Mouse (Mus musculus) hindbrain, embryonic 11.5 days (tissue): ENCODE measurements at regions not wholly inside any gene's neighbourhood (a gene's known extent, or its start where the extent isn't known, plus 50 kb on each side); places are given as distances from the start of the nearest gene placed in this dataset.
"Not testable (repeated sequence)": the region's sequence is repeated elsewhere in the genome, so short reads cannot be mapped to it uniquely, and the experiment has no call there.

Experiments used
- ATAC-seq: fragments of 200-750 bp; cut with Nextera tagmentation; 2 replicates; pipeline ENCODE4 v1.8.0; 2017; ENCODE audit warnings: mild to moderate bottlenecking, moderate TSS enrichment, moderate library complexity; ENCODE audit not compliant: low FRiP score
- DNase-seq: peaks from one replicate; pipeline ENCODE4 v3.0.0-alpha.2; 2015; ENCODE audit warnings: low spot score
- H3K27ac ChIP-seq: fragments of 300-500 bp; sonication (generic); 2 replicates; pipeline ENCODE4 v1.5.1; 2014; ENCODE audit warnings: mild to moderate bottlenecking, low read depth, low read length
- H3K27me3 ChIP-seq: fragments of 300-500 bp; sonication (generic); 2 replicates; pipeline ENCODE4 v1.6.1; 2014; ENCODE audit warnings: mild to moderate bottlenecking, low read length, moderate library complexity, mixed read lengths; ENCODE audit not compliant: control insufficient read depth, insufficient read depth
- H3K36me3 ChIP-seq: fragments of 300-500 bp; sonication (generic); 2 replicates; pipeline ENCODE4 v1.6.1; 2014; ENCODE audit warnings: mild to moderate bottlenecking, low read length, moderate library complexity, mixed read lengths; ENCODE audit not compliant: control insufficient read depth, insufficient read depth
- H3K4me1 ChIP-seq: fragments of 300-500 bp; sonication (generic); replicated peaks from 2 replicates; pipeline ENCODE4 v1.6.1; 2014; ENCODE audit warnings: low read length, mixed read lengths; ENCODE audit not compliant: control insufficient read depth, insufficient read depth
- H3K4me2 ChIP-seq: fragments of 300-500 bp; sonication (generic); replicated peaks from 2 replicates; pipeline ENCODE4 v1.6.1; 2014; ENCODE audit warnings: mild to moderate bottlenecking, low read depth, low read length
- H3K4me3 ChIP-seq: fragments of 300-500 bp; sonication (generic); 2 replicates; pipeline ENCODE4 v1.5.1; 2014; ENCODE audit warnings: low read depth, low read length
- H3K9ac ChIP-seq: fragments of 300-500 bp; sonication (generic); 2 replicates; pipeline ENCODE4 v1.6.1; 2014; ENCODE audit warnings: low read depth, low read length
- H3K9me3 ChIP-seq: fragments of 300-500 bp; sonication (generic); 2 replicates; pipeline ENCODE4 v1.6.1; 2016; ENCODE audit warnings: low read length; ENCODE audit not compliant: control insufficient read depth
- WGBS: fragments of 180-500 bp; shearing (Covaris S2); extraction: QIAGEN DNeasy Blood & Tissue Kit; methylation state at CpG from one replicate; pipeline ENCODE4 v1.1.7; 2014; 5-methylcytosine and 5-hydroxymethylcytosine counted together

- 15% methylated on average over 31 of the region's 51 CpGs for WGBS
- H3K4me3 ChIP-seq: peak overlapping the region; percentile 34
- not testable (repeated sequence) for H3K4me1 ChIP-seq, H3K27ac ChIP-seq, H3K27me3 ChIP-seq, H3K9me3 ChIP-seq, H3K36me3 ChIP-seq
- ATAC-seq: peak; percentile 95
- peak overlapping the region; percentile 59 for H3K9ac ChIP-seq
- DNase-seq: peak; percentile 20
- peak overlapping the region; percentile 42 for H3K4me2 ChIP-seq
Measured at GRCm38 (mm10) chr4:146263038-146263685, 106.5 kb downstream of the Zfp600 start.

DNA sequence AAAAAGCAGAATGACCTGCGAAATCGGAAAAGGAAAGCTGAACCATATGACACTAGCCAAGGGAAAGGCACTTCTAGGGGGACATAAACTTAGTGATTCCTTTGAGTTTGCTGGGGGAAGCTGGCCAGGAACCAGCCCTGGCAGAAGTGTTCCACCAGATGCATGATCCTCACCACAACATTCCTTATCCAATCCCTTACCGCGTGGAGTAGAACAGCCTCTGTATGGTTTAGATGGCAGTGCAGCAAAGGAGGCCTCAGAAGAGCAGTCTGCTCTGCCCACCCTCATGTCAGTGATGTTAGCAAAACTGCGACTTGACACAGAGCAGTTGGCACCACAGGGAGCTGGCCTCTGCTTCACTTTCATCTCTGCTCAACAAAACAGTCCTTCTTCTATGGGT lies 107.2 kb downstream of the Zfp600 start:
- not testable (repeated sequence) for H3K4me3 ChIP-seq, H3K27me3 ChIP-seq, H3K4me1 ChIP-seq, H3K27ac ChIP-seq, H3K36me3 ChIP-seq, H3K9ac ChIP-seq, H3K9me3 ChIP-seq, DNase-seq, H3K4me2 ChIP-seq
- ATAC-seq: peak; percentile 58; the same call in 1 of the 2 replicates
- 64% methylated on average over 2 of the region's 5 CpGs for WGBS

DNA sequence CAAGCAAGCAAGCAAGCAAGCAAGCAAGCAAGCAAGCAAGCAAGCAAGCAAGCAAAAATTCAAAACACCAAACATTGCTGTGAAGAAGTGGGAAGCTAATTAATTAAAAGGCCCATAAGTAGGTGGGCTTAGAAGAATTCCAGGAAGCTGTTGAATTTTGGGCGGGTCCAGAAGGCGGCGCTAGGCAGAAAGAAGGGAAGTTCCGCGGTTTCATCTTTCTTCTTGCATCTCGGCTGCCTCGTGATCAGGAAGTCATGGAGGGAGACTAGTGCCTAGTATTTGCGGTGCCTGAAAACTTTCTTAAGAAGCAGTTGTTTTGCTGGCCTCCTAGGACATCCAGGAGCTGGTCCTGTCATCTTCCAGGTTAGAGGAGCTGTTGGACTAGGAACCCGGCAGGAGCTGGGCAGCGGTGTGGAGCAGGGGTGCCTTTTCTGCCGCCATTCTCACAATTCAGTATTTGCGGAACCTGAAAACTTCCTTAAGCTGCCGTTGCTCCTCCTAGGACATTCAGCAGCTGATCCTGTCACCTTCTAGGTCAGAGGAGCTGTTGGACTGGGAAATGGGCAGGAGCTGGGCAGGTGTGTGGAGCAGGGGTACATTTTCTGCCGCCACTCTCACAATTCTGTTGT lies 113.6 kb downstream of the Zfp600 start:
- not testable (repeated sequence) for H3K27me3 ChIP-seq, H3K9me3 ChIP-seq, DNase-seq, H3K4me1 ChIP-seq, H3K9ac ChIP-seq, ATAC-seq, H3K27ac ChIP-seq, H3K4me2 ChIP-seq, H3K4me3 ChIP-seq, H3K36me3 ChIP-seq
- no CpG with 5 or more reads among the region's 14 CpGs for WGBS
